Mouse (Mus musculus) c-Kit-positive CD71-positive TER-119-positive erythroid progenitor cells, embryonic 14.5 days (primary cell): Measurements from ENCODE around the gene Uaca.

Experiments used
- DNase-seq: peaks from one replicate; pipeline ENCODE4 v3.0.0-alpha.2; 2013; ENCODE audit warnings: low spot score

Gene Uaca

DNA sequence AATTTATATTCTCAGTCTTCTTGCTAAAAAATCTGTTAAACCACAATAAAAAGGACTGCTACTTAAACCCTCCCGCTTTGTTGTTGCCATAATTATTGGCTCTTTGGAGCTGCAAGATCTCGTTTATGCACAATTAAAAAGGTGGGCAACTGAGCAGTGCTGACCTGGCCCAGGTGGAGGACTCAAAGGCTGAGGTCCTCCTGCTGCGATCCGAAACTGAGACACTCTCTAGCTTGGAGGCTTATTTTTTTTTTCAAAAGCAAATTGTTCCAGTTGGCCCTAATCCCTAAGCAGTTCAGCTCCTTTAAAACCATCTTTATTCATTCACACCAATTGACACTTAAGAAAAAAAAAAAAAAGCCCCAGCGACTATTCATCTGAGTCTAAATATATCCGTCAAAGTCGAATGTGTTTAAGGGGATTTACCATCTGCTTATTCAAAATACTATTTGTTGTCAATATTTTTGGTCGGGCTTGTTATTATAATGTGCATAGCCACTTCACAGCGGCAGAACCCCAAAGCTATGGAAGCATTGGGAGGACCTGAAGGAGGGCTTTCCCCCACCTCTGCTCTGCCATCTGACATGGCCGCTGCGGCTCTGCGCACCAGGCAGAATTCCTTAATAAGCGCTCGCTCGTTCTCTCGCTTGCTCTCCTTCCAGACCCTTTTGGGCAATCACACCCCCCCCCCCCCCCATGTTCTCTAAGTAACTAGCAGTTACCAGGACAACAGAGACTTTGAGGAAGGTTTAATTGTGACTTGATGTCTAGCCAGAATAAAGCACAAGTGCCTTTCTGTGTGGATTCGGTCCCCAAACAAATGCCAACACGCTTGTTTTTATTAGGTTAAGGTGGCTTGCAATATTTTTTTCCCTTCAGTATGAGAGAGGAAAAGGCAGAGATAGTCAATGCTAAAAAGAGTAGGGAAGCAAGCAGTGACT, 92.4 kb downstream of the Uaca start:
- DNase-seq, result no peak

DNA sequence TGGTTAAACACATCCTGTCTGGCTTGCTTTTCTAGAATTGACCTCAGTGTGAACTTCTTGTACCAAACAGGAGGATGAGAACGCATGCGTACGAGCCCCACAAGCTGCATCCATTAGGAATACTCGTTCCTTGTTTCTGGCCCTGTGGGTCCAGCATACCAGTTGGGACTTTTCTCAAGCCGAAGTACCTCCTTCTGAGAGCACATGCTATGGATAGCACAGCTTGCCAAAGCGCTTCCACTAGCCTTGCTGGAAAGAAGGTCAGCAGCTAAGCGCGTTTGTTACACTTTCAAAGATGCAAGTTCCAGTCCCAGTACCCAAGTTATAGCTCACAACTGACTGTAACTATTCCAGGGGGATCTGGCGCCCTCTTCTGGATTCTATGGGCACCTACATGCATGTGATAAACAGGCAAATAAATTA, 93.1 kb downstream of the Uaca start:
- DNase-seq, result no peak

DNA sequence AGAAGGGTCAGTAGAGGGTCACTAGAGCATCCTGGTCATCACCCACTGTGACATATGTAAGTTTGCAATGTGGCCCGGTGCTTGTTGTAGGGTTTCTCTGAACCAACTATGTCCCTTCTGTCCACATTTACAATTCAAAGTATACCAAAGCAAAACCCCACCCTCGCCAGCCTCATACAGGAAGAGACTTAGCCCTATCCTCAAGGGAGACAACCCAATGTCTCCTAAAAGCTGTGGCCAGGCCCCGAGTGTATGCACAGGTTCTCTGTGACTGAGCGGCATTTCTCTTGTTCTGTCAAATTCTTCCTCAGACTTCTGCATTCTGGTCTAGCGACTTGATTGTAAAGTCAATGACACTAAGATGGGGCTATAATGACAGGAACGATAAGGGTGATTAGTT, 99.2 kb downstream of the Uaca start:
- no peak for DNase-seq

DNA sequence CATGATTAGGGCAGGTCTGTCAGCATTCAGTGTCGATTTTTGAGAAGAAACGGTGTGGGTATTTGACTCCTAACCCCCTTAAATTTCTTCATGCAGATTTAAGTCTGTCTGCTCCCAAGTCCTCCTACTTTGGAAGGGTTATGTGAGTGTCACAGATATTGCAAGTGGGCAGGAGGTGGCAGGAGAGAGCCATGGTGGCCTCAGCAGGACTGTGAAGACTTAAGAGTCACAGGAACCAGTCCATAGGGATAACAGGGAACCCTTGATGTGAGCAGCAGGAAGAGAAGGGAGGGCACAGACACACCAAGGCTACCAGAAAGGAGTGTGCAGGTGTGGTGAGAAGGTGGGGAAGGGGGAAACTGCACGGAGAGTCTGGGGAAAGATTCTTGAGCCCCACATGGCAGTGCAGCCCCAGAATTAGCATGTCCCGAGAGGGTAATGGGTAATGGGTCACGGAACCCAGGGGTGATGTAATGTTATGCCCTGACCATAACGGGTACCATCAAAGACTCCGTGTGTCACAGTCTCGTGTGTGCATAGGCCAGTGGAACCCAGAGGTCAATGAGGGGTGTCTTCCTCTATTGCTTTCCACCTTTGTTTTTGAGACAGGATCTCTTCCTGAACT, 101.3 kb downstream of the Uaca start:
- no peak for DNase-seq

DNA sequence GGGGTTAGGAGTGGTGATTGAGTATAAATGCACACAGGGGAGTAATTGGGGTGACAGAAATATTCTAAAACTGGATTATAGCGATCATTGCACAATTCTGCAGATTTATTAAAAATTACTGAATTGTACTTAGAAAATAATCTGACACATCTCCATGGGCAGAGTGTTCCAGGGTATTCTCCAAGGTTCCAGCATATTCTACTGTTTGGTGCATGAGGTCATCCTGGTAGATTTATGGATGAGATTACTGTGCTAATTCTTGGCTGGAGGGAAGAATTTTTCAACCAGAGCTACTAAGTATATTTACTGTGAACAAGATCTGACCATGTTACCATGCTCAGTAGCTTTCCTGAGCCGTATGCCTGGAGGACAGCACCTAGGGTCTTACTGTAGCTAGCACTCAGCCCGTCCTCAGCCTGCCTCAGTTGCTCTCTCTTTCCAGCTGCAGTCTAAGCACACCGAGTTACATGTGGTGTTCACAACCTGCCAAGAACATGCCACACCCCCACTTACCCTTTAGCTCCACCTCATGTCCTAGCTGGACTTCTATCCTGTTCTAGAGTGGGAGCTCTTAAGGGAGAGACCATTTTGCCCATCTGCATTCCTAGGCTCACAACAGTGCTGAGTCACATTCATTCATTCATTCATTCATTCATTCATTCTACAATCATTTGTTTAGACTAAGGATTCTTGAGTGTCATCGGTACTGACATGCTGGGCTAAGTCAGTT, 104.1 kb downstream of the Uaca start:
- DNase-seq, result no peak

DNA sequence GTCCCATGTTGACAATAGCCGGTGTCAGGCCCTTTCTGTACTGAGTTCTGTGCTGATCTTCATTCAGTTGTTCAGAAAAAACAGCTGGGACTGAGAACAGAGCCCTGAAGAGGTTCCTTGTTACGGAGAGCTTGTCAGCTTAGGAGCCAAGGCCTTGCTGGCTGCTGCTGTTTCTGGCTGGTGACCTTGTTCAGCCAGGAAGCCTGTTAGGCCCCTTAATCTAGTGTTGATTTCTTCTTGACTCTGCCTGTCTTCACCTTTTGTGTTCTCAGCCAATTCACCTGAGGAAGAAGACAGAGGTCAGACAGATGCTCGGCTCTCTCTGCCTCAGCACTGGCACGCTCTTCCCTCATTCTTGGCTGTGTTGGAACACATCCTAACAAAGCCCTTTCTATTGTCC, 104.9 kb downstream of the Uaca start:
- DNase-seq, result no peak

DNA sequence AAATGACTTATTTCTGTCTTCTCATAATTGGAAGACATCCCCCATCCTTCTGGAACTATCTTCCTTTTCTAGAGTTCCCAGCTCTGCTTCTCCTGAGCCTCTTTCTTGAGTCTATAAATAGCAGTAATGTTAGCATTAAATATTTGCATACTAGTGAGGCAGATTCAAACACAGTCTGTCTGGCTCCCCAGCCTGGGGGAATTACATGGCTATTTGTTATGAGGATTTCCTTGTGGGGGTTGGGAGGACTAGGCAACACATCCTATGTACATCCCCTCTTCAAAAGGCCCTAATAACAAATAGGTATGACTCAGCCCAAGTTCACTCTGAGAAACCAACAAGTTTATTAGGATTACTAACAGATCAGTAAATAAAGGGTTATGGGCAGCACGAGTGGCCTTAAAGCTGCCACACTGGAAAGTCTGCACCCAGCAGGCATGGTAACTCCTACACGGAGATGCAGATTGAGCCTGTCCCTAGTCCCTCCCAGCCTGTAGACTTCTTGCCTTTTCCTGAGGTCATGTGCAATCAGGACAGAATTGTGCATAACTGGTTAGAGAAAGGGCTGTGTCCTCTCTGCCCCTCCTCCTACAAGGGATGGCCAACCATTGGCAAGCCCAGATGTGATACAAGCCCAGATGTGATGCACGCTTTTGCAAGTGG, 105.6 kb downstream of the Uaca start:
- no peak for DNase-seq

DNA sequence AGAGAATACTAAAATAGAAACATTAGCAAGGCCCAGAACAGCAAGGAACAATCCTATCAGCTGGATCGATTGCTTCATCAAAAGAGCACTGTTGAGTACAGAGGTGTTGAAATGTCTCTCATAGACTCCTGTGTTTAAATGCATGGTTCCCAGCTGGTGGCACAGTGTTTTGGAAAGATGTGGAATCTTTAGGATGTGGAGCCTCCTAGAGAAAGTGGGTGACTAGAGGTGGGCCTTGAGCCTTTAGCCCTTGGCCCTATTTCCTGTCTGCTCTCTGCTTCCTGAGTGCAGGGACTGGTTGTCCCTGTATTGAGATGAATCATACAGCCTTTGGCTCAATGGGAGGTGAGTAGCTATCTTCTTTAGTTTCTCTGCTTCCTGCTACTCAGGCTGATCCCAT, 117.9 kb downstream of the Uaca start:
- no peak for DNase-seq

DNA sequence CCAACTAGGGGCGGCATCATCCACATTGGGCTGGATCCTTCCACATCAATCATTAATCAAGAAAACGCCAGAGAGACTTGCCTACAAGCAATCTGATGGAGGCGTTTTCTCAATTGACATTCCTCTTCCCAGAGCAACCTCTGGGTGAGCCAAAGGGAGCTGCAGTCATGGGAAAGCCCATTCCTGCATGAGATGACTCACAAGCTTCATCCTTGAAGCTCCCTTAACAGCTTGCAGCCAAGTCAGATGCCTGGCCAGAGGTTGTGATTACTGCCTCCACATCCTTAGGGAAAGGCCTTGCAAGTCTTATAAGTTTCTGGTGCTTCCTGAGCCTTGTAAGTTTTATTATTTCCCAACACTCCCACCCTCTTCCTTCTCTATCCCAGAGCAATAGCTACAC, 119.3 kb downstream of the Uaca start:
- no peak for DNase-seq

DNA sequence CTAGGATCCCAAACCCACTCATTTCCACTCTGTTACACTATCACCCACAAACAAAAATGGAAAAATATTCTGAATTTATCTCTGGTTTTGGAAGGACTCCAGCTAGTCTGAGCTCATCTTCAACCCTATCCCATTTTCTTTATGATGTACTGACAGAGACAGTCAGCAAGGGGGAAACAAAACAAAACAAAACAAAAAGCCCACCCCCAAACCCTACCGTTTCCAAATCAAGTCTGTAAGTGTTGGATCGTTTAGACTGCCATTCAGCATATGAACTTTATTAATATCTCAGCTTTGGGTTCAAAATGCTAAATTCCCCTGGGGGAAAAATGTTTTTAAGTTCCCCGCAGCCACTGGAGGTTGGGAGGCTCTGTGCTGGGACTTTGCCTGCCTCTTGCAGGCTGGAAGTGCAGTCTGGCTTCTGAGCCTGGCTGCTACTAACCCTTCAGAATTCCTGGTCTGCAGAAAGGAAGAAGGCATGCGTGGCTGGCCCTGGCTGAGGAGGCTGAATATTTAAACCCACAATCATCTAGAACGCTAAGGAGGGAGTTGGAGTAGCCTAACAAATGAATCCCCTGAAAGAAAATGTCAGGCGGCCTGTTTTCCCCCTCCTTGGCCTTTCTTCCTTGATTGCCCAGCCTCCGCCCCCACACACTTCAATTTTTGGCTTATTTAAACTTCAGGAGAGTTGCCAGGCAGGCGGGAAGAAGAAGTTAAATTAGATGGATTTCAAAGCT, 125.8 kb downstream of the Uaca start:
- no peak for DNase-seq

DNA sequence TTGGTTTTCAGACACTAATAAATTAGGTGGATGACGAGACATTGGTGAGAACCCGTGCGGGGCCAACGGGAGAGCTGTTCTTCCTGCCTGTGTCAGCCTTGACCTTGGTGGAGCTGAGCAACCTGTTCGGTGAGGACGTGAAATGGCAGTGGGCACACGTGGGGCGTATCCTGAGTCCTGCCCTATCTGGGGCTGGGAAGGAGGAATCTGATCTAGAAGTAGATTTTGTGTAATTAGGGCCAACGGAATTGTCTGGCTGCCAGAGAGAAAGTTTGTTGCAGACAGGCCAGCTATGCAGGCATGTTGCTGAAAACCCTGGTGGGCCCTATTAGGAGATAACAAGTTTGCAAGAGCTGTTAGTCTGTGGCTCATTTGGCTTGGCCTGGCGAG, 126.3 kb downstream of the Uaca start:
- DNase-seq, result no peak

DNA sequence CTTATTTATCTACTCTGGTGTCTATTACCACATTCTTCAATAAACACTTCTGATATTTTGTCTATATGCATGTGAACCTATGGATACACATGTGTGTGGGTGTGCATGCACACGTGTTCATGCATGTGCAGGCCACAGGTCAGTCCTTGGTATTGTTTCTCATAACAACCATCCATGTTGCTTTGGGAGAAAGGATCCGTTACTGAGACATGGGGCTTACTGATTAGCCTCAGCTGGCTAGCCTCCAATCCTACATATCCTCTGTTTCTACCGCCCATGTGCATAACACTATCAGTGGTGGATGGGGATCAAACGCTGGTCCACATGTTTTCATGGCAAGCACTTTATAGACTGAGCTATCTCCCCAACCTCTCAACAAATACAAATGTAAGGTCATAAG, 126.9 kb downstream of the Uaca start:
- DNase-seq, result no peak

DNA sequence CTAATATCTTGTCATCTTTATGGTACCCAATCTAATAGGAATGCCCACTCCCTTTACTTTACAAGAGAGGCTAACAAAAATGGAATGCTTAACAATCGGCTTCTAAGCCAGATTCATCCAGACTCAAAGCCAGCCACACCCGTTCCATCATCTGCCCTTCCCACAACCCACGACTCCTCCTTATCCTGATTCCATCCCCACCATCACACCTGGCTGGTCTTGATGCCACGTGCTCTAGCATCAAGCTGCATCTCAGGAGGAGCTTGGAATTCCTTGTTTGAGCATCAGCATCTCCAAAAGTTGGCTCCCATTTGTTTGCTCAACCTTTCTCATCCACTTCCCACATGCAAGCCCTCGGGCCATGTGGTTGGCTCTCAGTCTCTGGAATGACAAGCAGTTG, 127.5 kb downstream of the Uaca start:
- no peak for DNase-seq

DNA sequence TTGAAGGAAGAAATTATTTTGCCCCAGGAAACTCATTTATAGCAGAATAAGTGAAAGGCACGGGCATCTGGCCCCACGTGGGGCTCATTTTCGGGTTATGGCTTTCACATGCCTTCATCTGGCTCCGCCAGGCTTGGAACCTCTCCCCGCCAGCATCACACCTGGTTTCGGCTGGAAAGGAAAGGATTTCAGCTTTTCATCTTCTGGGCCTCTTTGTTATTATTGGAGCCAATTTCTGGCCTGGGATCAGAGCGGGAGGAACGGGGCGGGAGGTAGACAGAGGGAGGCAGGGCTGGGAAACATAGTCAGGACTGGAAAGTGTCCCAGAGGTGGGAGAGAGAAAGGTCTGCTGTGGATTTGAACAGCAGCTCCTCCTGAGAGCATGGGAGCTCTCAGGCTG, 132.0 kb downstream of the Uaca start:
- DNase-seq, result no peak

DNA sequence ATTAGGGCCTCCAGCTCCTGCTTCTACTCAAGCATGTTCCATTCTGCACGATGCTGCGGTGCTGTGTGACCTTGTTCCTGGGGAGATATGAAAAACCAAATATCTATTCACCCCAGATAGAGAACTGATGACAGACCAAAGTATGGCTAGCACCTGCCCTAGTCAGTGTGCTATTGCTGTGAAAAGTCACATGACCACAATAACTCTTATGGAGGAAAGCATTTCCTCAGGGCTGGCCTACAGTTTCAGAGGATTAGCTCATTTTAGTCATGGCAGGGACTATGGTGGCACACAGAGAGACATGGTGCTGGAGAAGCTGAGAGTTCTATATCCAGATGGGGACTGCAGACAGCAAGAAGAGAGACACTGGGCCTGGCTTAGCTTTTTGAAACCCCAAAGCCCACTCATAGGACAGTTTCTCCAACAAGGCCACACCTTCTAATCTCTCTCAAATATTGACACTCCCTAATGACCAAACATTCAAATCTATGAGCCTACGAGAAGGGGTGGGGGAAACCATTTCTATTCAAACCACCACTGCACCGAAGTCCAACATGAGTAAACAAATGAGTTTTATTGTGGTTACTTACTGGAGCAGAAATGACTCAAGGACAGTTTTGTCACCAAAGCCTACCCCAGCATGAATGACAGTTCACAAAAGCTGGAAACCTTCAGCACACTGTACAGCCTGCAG, 135.1 kb downstream of the Uaca start:
- DNase-seq, result no peak
